Mouse (Mus musculus): ENCODE results near the gene Ampd2.

GRCm38 (mm10) chr3:108061420-108061819 is 25.0 kb downstream of the Ampd2 start:
- TF ChIP-seq CTCF (IDR thresholded peaks at IDR 0.05; ENCODE audit: extremely low read depth, insufficient read depth, insufficient read length, insufficient replicate concordance) (no peak), POLR2A (IDR thresholded peaks at IDR 0.05; ENCODE audit: low read depth, low read length) (no peak)

All from spleen, adult 2 months (tissue).